Mouse (Mus musculus) hindbrain, postnatal 0 days (tissue): ENCODE measurements around the gene Macrod2. TPM values are rescaled to one million over a fixed set of nuclear protein-coding genes. Genes with fewer than 3 reads are reported as not detected.

Experiments
- ATAC-seq: fragments of 200-750 bp; cut with Nextera tagmentation; 2 replicates; pipeline ENCODE4 v1.8.0; 2017; ENCODE audit warnings: mild to moderate bottlenecking, moderate TSS enrichment, moderate library complexity
- DNase-seq: peaks from one replicate; pipeline ENCODE4 v3.0.0-alpha.2; 2015; ENCODE audit warnings: low spot score
- H3K27ac ChIP-seq: fragments of 300-500 bp; sonication (generic); 2 replicates; pipeline ENCODE4 v1.5.1; 2014; ENCODE audit warnings: mild to moderate bottlenecking
- H3K27me3 ChIP-seq: fragments of 300-500 bp; sonication (generic); 2 replicates; pipeline ENCODE4 v1.6.1; 2014; ENCODE audit warnings: low read length, mixed read lengths; ENCODE audit not compliant: insufficient read depth
- H3K36me3 ChIP-seq: fragments of 300-500 bp; sonication (generic); 2 replicates; pipeline ENCODE4 v1.6.1; 2014; ENCODE audit warnings: low read length, mixed read lengths; ENCODE audit not compliant: insufficient read depth
- H3K4me1 ChIP-seq: fragments of 300-500 bp; sonication (generic); 2 replicates; pipeline ENCODE4 v1.6.1; 2014; ENCODE audit warnings: antibody characterized with exemption, low read length, mixed read lengths; ENCODE audit not compliant: insufficient read depth
- H3K4me2 ChIP-seq: fragments of 300-500 bp; sonication (generic); 2 replicates; pipeline ENCODE4 v1.6.1; 2014; ENCODE audit warnings: low read depth, mild to moderate bottlenecking, low read length, moderate library complexity, mixed read lengths
- H3K4me3 ChIP-seq: fragments of 300-500 bp; sonication (generic); 2 replicates; pipeline ENCODE4 v1.5.1; 2014; ENCODE audit warnings: low read length
- H3K9ac ChIP-seq: fragments of 300-500 bp; sonication (generic); replicated peaks from 2 replicates; pipeline ENCODE4 v1.6.1; 2014; ENCODE audit warnings: mild to moderate bottlenecking, low read length, moderate library complexity, mixed read lengths
- H3K9me3 ChIP-seq: fragments of 300-500 bp; sonication (generic); 2 replicates; pipeline ENCODE4 v1.6.1; 2016; ENCODE audit warnings: low read length, mixed read lengths
- CTCF ChIP-seq: IDR thresholded peaks from 2 replicates; pipeline ENCODE4 v1.5.1; 2016; ENCODE audit warnings: antibody characterized with exemption, control low read depth, low read depth
- WGBS: fragments of 180-500 bp; shearing (Covaris S2); extraction: QIAGEN DNeasy Blood & Tissue Kit; methylation state at CpG from one replicate; pipeline ENCODE4 v1.1.7; 2014; 5-methylcytosine and 5-hydroxymethylcytosine counted together
- polyA plus RNA-seq: library from polyadenylated mRNA; unstranded; fragments of >200 nt; fragmentation: Nextera tagmentation; extraction: Ambion mirVana; gene quantifications from 2 replicates; pipeline ENCODE4 v1.2.1, GENCODE M21; 2015
- total RNA-seq: library from RNA; depleted of rRNA; stranded (reverse); fragments of >200 nt; gene quantifications from 2 replicates; pipeline ENCODE4 v1.2.3, GENCODE M21; 2014

Gene Macrod2
- total and polyA plus RNA-seq, 2 experiments from 2014 or later: 18.3 to 60.0 TPM

DNA sequence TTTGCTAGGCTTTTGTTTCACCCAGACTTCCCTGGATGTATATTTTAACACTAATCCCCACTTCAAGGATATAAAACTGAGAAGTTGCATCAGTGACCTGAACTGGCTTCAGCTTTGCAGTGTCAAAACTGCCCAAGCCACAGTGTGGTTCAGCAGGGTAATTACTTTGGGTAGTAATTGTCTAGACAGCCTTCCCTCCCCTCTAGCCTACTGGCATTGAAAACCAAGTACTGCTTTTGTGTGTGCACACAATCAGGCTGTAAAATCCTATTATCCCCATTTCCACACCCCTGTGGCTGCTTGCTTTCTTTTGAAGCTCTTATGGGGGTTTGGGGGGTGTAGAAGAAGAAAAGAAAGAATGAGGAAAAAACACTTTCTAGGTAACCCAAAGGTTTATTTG is 258.4 kb downstream of the Macrod2 start:
- Histone ChIP-seq H3K9ac (no peak overlapping the region), H3K4me2 (no peak overlapping the region), H3K27me3 (no peaks in the 10 kb centered on the region), H3K27ac (no peak overlapping the region), H3K9me3 (no peaks in the 10 kb centered on the region), H3K4me1 (no peaks in the 10 kb centered on the region), H3K36me3 (no peaks in the 10 kb centered on the region), H3K4me3 (no peak overlapping the region)
- ATAC-seq (no peak), DNase-seq (no peak)
- TF ChIP-seq CTCF: no peak

GRCm38 (mm10) chr2:140653978-140654377 is 258.9 kb downstream of the Macrod2 start:
- no peak overlapping the region for H3K4me3 ChIP-seq
- ATAC-seq: no peak
- no peak for DNase-seq
- no peaks in the 10 kb centered on the region for H3K4me1 ChIP-seq
- 37% methylated on average over 2 of the region's 2 CpGs for WGBS
- no peak overlapping the region for H3K4me2 ChIP-seq
- no peak overlapping the region for H3K9ac ChIP-seq
- TF ChIP-seq CTCF: no peak
- H3K36me3 ChIP-seq: no peaks in the 10 kb centered on the region
- no peaks in the 10 kb centered on the region for H3K9me3 ChIP-seq
- H3K27ac ChIP-seq: no peak overlapping the region
- H3K27me3 ChIP-seq: no peaks in the 10 kb centered on the region

DNA sequence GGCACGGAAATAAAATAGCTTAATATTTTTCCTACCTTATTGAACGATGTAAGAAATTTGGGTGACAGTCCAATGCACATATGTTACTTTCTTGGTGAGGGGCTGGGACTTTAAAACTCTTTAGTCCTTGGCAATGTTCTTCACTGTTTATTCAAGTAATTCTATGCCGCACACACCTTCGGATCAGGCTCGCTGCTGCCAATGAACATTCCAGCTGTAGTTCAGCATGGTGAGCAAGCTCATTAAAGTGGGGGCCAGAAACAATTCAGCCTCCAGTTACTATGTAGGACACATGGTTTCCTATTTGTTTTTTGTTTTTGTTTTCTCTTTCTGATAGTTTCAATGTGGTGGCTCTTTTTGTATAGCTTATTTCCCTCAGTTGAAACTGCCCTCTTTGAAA is 267.6 kb downstream of the Macrod2 start:
- ATAC-seq (no peak), DNase-seq (no peak)
- Histone ChIP-seq H3K4me1 (peaks cover 3% of the 10 kb centered on the region; the same call in 1 of the 2 replicates), H3K9me3 (no peaks in the 10 kb centered on the region), H3K4me3 (no peak overlapping the region), H3K4me2 (no peak overlapping the region), H3K27me3 (no peaks in the 10 kb centered on the region), H3K27ac (no peak overlapping the region), H3K9ac (no peak overlapping the region), H3K36me3 (peaks cover 11% of the 10 kb centered on the region; the same call in 1 of the 2 replicates)
- 77% methylated on average over 5 of the region's 5 CpGs for WGBS
- TF ChIP-seq CTCF: no peak

DNA sequence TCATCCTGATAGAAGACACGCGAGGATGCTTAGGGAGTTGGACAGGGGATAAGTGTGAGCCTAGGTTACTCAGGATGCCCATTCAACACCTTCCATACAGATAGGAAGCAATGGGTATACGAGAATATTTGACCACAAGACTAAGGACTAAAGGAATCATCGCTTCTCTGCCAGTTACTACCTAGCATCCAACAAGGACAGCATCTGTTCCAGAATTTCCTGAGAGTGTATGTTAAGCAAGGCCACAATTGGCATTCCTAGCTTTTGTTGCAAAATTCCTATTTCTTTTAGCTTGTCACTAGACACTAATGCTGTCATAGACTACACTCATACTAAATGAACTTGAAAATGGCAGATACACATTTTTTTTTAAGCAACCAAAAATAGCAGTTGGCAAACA is 269.3 kb downstream of the Macrod2 start:
- H3K4me1 ChIP-seq: peaks cover 5% of the 10 kb centered on the region; the same call in 1 of the 2 replicates
- H3K27me3 ChIP-seq: no peaks in the 10 kb centered on the region
- WGBS: 86% methylated on average over 4 of the region's 4 CpGs
- no peak overlapping the region for H3K27ac ChIP-seq
- no peaks in the 10 kb centered on the region for H3K9me3 ChIP-seq
- DNase-seq (no peak), ATAC-seq (no peak)
- peaks cover 11% of the 10 kb centered on the region; the same call in 1 of the 2 replicates for H3K36me3 ChIP-seq
- no peak overlapping the region for H3K4me3 ChIP-seq
- TF ChIP-seq CTCF: no peak
- H3K9ac ChIP-seq: no peak overlapping the region
- no peak overlapping the region for H3K4me2 ChIP-seq

DNA sequence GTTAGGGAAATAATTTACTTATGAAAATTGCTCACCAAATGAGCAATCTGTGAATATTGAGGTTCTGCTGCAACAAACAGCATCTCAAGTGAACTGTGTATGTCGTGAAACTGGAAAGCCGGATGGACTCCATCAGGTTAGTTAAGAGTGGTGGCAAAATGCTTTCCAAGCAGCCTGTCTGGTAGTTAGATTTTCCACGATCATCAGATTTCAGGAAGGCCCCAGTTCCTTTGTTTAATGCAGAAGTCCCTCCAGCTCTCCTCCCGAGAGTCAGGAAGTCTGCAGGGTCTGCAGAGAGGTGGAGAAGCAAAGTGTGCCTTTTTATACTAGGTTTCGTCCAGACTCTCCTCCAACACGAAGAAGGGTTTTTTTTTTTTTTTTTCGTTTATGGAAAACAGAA is 271.7 kb downstream of the Macrod2 start:
- H3K27me3 ChIP-seq: no peaks in the 10 kb centered on the region
- H3K36me3 ChIP-seq: no peaks in the 10 kb centered on the region
- H3K4me3 ChIP-seq: peak overlapping the region; percentile 59
- TF ChIP-seq CTCF: no peak
- ATAC-seq (no peak), DNase-seq (no peak)
- H3K9ac ChIP-seq: no peak overlapping the region; the same call in 1 of the 2 replicates
- no peaks in the 10 kb centered on the region for H3K9me3 ChIP-seq
- peaks cover 5% of the 10 kb centered on the region; the same call in 1 of the 2 replicates for H3K4me1 ChIP-seq
- H3K27ac ChIP-seq: no peak overlapping the region
- WGBS: 33% methylated on average over 7 of the region's 7 CpGs
- H3K4me2 ChIP-seq: peak overlapping the region; percentile 59

DNA sequence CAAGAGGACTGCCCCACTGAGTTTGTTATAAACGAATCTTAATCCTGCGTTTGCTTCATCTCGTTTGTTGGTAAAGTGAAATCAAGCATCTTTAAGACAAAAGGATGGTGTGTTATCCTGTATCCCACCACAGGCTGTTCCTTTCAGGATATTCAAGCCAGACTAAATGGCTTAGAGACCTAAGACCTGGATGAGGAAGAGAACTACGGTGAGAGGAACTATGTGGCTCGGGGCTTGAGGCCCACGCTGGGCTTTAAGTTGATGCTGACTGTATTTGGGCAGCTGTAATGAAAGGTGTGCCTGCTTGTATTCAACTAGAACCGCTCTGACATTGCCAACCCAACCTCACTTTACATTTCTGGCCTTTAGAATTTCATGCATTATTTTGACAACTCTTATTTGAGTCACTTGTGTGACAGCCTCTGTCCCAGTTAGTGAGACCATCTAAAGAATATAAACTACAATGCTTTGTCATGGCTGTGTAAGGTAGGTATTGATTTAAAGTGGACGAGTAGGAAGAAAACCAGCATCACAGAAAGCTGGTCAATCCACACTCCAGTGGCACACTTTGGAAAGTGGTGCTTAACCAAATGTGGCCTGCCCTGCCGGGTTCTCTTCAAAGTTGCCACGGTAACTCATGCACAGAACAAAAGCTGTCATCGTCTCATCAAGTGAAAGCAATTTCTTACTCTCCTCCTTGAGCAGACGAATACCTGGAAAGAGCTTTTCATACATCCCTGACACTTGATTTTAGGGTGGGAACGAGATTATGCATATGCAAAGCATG is 272.3 kb downstream of the Macrod2 start:
- H3K27me3 ChIP-seq: no peaks in the 10 kb centered on the region
- peak overlapping the region; percentile 59 for H3K4me3 ChIP-seq
- no peak overlapping the region for H3K27ac ChIP-seq
- H3K36me3 ChIP-seq: no peaks in the 10 kb centered on the region
- DNase-seq (no peak), ATAC-seq (no peak)
- H3K9ac ChIP-seq: peak overlapping the region; percentile 37; the same call in 1 of the 2 replicates
- no peaks in the 10 kb centered on the region for H3K9me3 ChIP-seq
- 32% methylated on average over 13 of the region's 13 CpGs for WGBS
- no peak for TF ChIP-seq CTCF
- H3K4me2 ChIP-seq: peak overlapping the region; percentile 59
- H3K4me1 ChIP-seq: peaks cover 5% of the 10 kb centered on the region; the same call in 1 of the 2 replicates

DNA sequence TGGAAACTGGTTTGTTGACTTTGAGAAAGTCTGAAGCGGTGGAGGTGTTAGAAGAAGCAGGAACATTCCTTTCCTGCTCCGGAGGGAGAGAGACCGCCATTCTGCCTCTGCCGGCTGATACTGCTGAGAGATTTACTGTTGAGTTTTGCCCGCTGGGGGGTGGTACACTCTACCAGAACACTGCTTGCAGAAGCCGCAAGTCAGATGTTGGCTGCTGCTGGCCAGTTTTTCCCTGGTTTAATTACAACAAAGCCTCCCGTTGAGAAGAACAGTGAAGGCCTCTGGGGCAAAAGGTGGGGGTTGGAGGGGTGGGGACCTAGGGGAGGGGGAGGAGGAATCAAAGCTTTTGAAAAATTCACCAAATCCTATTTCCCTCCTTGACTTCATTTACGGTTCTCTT is 273.2 kb downstream of the Macrod2 start:
- Histone ChIP-seq H3K9me3 (no peaks in the 10 kb centered on the region), H3K27ac (0 out of 2 replicates have a peak overlapping the region, but pooled peaks have one; percentile 29), H3K9ac (peak overlapping the region; percentile 37), H3K4me1 (peaks cover 5% of the 10 kb centered on the region; the same call in 1 of the 2 replicates), H3K4me3 (peak overlapping the region; percentile 59), H3K36me3 (no peaks in the 10 kb centered on the region), H3K27me3 (no peaks in the 10 kb centered on the region), H3K4me2 (peak overlapping the region; percentile 59)
- peak; percentile 93 for DNase-seq
- 2% methylated on average over 8 of the region's 8 CpGs for WGBS
- TF ChIP-seq CTCF: peak; percentile 80
- ATAC-seq: peak; percentile 75
